Mouse (Mus musculus): ENCODE measurements around the gene Bhlhb9. TPM values are rescaled to one million over a fixed set of nuclear protein-coding genes. Genes with fewer than 3 reads are reported as not detected.

Bhlhb9 gene
- polyA plus RNA-seq (2015; fragmentation: Illumina TruSeq; extraction: RNeasy Lipid Tissue Mini Kit (QIAGEN cat#74804); ENCODE audit: insufficient read depth, low read depth, low replicate concordance) = 3.6 TPM

DNA sequence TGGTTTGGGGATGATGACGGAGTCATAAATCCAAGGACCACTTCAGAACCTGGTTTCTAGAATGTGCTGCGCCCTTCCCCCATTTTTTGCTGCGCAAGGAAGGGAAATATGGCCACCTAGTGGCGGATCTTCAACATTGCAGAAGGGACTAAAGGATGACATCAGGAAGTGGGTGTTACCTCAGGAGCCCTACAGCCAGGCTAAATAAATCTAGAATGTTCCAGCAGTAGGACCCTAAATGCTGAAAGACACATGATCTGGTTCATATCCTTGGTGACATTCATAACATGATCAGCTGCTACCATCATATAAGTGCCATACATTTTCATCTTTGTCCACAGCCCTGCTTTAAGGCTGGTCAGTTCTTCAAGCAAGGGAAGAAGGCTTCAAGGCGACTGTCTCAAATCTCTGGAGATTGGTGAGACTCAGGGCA is at the start of gene Bhlhb9:
Bhlhb9 (plus strand) TSS at position 383 of the 433 bp plus-strand sequence.

DNA sequence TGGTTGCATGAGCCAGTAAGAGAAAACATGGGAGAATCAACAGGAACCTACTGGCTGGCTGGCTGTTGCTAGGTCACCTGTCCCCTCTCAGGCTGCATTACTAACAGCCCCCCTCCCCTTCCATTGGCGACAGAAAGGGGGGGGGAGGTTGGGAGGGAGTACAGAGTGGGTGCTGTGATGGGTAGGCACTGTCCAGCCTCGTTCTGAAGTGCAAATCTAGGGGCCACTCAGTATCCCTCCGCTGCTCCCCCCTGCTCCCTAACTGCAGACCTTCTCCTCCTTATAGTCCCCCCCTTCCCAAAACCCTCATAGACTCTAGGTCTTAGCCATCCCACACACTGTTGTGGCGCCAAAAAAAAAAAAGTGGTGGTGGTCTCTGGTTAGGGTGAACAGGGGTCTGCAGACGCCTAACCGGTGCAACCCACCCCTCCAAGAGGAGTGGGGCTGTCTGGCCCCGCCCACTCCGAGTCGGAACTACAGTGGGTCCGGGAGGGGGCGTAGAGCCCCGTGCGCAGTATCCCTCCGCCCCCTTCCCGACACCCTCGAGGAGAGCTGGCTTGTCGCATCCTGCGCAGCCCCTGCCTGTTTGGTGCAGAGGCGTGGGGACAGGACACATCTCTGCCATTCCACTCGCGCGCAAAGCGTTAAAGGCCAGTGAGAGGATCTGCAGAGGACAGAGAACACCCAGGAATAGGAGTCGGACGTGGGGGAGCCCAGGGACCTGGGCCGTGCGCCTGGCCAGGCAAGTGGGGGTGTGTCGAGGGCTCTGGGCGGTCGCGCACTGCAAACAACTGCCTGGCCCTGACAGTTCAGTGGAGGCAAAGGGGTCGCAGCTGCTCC is 41.3 kb downstream of the Bhlhb9 start, which contains the start of gene Gprasp2:
Gprasp2 (plus strand) TSS at position 514 of the 840 bp plus-strand sequence.

Other genes with a start within 250 kb of the Bhlhb9 start
- gene Nxf7, start 198.8 kb upstream of the Bhlhb9 start, polyA plus RNA-seq (2015; fragmentation: Illumina TruSeq; extraction: RNeasy Lipid Tissue Mini Kit (QIAGEN cat#74804); ENCODE audit: insufficient read depth, low read depth, low replicate concordance) = not detected
- gene Prame, start 169.9 kb upstream of the Bhlhb9 start, polyA plus RNA-seq (2015; fragmentation: Illumina TruSeq; extraction: RNeasy Lipid Tissue Mini Kit (QIAGEN cat#74804); ENCODE audit: insufficient read depth, low read depth, low replicate concordance) = not detected
- gene Tcp11x2, start 103.8 kb upstream of the Bhlhb9 start, polyA plus RNA-seq (2015; fragmentation: Illumina TruSeq; extraction: RNeasy Lipid Tissue Mini Kit (QIAGEN cat#74804); ENCODE audit: insufficient read depth, low read depth, low replicate concordance) = not detected
- not detected for gene Tmsb15a, start 72.3 kb upstream of the Bhlhb9 start, polyA plus RNA-seq (2015; fragmentation: Illumina TruSeq; extraction: RNeasy Lipid Tissue Mini Kit (QIAGEN cat#74804); ENCODE audit: insufficient read depth, low read depth, low replicate concordance)
- 1.9 TPM for gene Armcx5, start 54.9 kb upstream of the Bhlhb9 start, polyA plus RNA-seq (2015; fragmentation: Illumina TruSeq; extraction: RNeasy Lipid Tissue Mini Kit (QIAGEN cat#74804); ENCODE audit: insufficient read depth, low read depth, low replicate concordance)
- gene Gprasp1, start 54.9 kb upstream of the Bhlhb9 start, polyA plus RNA-seq (2015; fragmentation: Illumina TruSeq; extraction: RNeasy Lipid Tissue Mini Kit (QIAGEN cat#74804); ENCODE audit: insufficient read depth, low read depth, low replicate concordance) = 10.3 TPM
- gene Gprasp2, start 41.4 kb downstream of the Bhlhb9 start, polyA plus RNA-seq (2015; fragmentation: Illumina TruSeq; extraction: RNeasy Lipid Tissue Mini Kit (QIAGEN cat#74804); ENCODE audit: insufficient read depth, low read depth, low replicate concordance) = 3.3 TPM
- gene Arxes2, start 196.2 kb downstream of the Bhlhb9 start, polyA plus RNA-seq (2015; fragmentation: Illumina TruSeq; extraction: RNeasy Lipid Tissue Mini Kit (QIAGEN cat#74804); ENCODE audit: insufficient read depth, low read depth, low replicate concordance) = 3.7 TPM
- not detected for gene Arxes1, start 235.8 kb downstream of the Bhlhb9 start, polyA plus RNA-seq (2015; fragmentation: Illumina TruSeq; extraction: RNeasy Lipid Tissue Mini Kit (QIAGEN cat#74804); ENCODE audit: insufficient read depth, low read depth, low replicate concordance)